8 mouse cellular contexts compared by ENCODE assay signal in the genomic region with DNA sequence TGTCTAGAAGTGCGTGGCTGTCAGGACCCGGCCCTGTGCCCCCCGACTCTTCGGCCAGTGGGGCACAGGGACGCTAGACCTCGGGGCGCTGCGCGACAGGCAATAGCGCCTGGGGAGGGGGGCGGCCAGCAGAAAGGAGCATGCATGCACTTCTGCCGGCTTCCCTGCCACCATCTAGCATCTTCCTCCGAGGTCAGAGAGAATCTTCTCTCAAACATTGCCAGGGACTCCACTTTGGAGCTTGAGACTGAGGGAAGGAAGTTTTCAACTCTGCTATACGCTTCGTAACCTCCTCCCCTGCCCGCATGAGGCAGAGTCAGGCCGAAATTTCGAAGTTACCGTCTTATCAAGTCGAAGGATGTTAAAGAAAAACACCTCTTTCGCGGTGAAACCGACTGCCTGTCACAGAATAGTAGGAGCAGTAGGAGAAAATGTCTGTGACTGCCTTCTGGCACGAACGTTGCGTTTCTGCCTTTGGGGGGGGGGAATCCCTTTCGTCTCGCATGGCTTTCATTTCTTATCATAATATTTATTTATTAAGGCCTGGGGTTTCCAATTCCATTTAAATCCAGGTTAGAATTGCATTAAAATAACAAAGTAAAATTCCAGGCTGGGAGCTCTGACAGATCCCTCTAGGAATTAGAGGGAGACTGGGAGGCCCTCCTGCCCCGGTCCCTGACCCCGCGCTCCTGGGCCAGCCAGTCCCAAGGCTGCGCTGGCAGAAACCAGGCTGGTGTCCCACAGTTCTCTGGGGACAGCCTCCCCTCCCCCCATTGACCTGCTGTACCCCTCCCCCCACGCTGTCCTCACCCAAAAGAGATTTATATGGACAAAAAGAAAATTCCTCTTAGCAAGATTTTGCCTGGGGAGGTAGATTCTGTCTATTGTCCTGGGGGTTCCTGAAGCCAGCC. TPM values are rescaled to one million over a fixed set of nuclear protein-coding genes. Genes with fewer than 3 reads are reported as not detected.
DNase-seq lines count a peak whose midpoint lies in the region; ATAC-seq lines count a peak whose summit lies in the region.

No protein-coding gene starts in this region.

- no peaks in the 10 kb centered on the region for H3K9me3 ChIP-seq in heart, embryonic 14.5 days (ENCODE audit: control insufficient read depth, low read length)
- no peaks in the 10 kb centered on the region for H3K9me3 ChIP-seq in forebrain, embryonic 16.5 days (ENCODE audit: control insufficient read depth, low read length)
- H3K9me3 ChIP-seq in midbrain, embryonic 11.5 days (ENCODE audit: control insufficient read depth, low read length) = no peaks in the 10 kb centered on the region

- no peak for ATAC-seq in heart, embryonic 14.5 days (ENCODE audit: insufficient number of reproducible peaks, insufficient read depth, low FRiP score, low read depth)
- no peak; the same call in 1 of the 2 replicates for ATAC-seq in forebrain, embryonic 16.5 days
- ATAC-seq in midbrain, embryonic 11.5 days (ENCODE audit: low FRiP score) = no peak; the same call in 1 of the 2 replicates

- no peak overlapping the region for H3K27ac ChIP-seq in heart, embryonic 14.5 days (replicated peaks in 1 of 2; ENCODE audit: control insufficient read depth in 1 of 2, insufficient read depth in 1 of 2, low read depth in 2 of 2, low read length in 2 of 2)
- peak overlapping the region; percentile 82 for H3K27ac ChIP-seq in forebrain, embryonic 16.5 days (ENCODE audit: low read length)
- H3K27ac ChIP-seq in midbrain, embryonic 11.5 days (ENCODE audit: low read depth, low read length) = peak overlapping the region; percentile 97

- H3K4me1 ChIP-seq in heart, embryonic 14.5 days (ENCODE audit: control insufficient read depth in 2 of 2, insufficient read depth in 2 of 2, low read length in 2 of 2) = peaks cover 8 to 21% of the 10 kb centered on the region in 2 experiments; a peak in 3 of 4 replicates
- peaks cover 39% of the 10 kb centered on the region for H3K4me1 ChIP-seq in forebrain, embryonic 16.5 days (replicated peaks; ENCODE audit: control insufficient read depth, insufficient read depth, low read length)
- peaks cover 59% of the 10 kb centered on the region for H3K4me1 ChIP-seq in midbrain, embryonic 11.5 days (ENCODE audit: control insufficient read depth, insufficient read depth, low read length)

- H3K9ac ChIP-seq in heart, embryonic 14.5 days (ENCODE audit: low read length) = peak overlapping the region; percentile 70
- peak overlapping the region; percentile 88 for H3K9ac ChIP-seq in forebrain, embryonic 16.5 days (replicated peaks; ENCODE audit: low read depth, low read length)
- peak overlapping the region; percentile 93 for H3K9ac ChIP-seq in midbrain, embryonic 11.5 days (ENCODE audit: low read length)

- no peaks in the 10 kb centered on the region for H3K36me3 ChIP-seq in heart, embryonic 14.5 days (ENCODE audit: control insufficient read depth, insufficient read depth, low read length)
- H3K36me3 ChIP-seq in forebrain, embryonic 16.5 days (ENCODE audit: control insufficient read depth, insufficient read depth) = no peaks in the 10 kb centered on the region
- H3K36me3 ChIP-seq in midbrain, embryonic 11.5 days (ENCODE audit: control insufficient read depth, insufficient read depth, low read length) = no peaks in the 10 kb centered on the region

- 2% methylated on average over 33 of the region's 33 CpGs for WGBS in heart, embryonic 14.5 days
- WGBS in forebrain, embryonic 16.5 days = 3% methylated on average over 33 of the region's 33 CpGs
- WGBS in midbrain, embryonic 11.5 days = 0% methylated on average over 33 of the region's 33 CpGs

- peak overlapping the region; percentile 44 to 58 for H3K4me3 ChIP-seq in heart, embryonic 14.5 days (ENCODE audit: control insufficient read depth in 1 of 2, insufficient read depth in 1 of 2, low read depth in 1 of 2, low read length in 2 of 2)
- peak overlapping the region; percentile 72 for H3K4me3 ChIP-seq in forebrain, embryonic 16.5 days (replicated peaks; ENCODE audit: low read length)
- peak overlapping the region; percentile 83 for H3K4me3 ChIP-seq in midbrain, embryonic 11.5 days (ENCODE audit: low read depth, low read length)

- peaks cover 73% of the 10 kb centered on the region for H3K27me3 ChIP-seq in heart, embryonic 14.5 days (ENCODE audit: control insufficient read depth, insufficient read depth, low read length)
- peaks cover 2% of the 10 kb centered on the region; the same call in 1 of the 2 replicates for H3K27me3 ChIP-seq in forebrain, embryonic 16.5 days (replicated peaks; ENCODE audit: control insufficient read depth, insufficient read depth, low read length)
- H3K27me3 ChIP-seq in midbrain, embryonic 11.5 days (ENCODE audit: control insufficient read depth, insufficient read depth, low read length) = no peaks in the 10 kb centered on the region

- no peak for DNase-seq in heart, adult 18-20 months
- peak; percentile 7 for DNase-seq in T-cell, adult 2 months (ENCODE audit: low spot score)
- peak; percentile 94 for DNase-seq in midbrain, embryonic 11.5 days (ENCODE audit: low spot score, missing footprints)
- DNase-seq in ovary, postnatal 10 days (ENCODE audit: low spot score) = no peak
- no peak for DNase-seq in lung, postnatal 4 days
- no peak for DNase-seq in urinary bladder, postnatal 36 days (ENCODE audit: low spot score in 2 of 2)

- H3K4me2 ChIP-seq in heart, embryonic 14.5 days (ENCODE audit: low read length) = peak overlapping the region; percentile 97
- peak overlapping the region; percentile 81 for H3K4me2 ChIP-seq in forebrain, embryonic 16.5 days (ENCODE audit: low read length)
- H3K4me2 ChIP-seq in midbrain, embryonic 11.5 days = peak overlapping the region; percentile 90

RNA-seq across cellular contexts. Expression of a gene that starts 1.0 kb away (rescaled TPM):
- 0.53 and 1.4 TPM in 2 replicates for polyA plus RNA-seq in heart, embryonic 14.5 days (2014; fragmentation: Nextera tagmentation; extraction: Ambion mirVana)
- under 1 TPM; 0.59 to 0.62 TPM for total RNA-seq in heart, adult 18-20 months (2021)
- polyA plus RNA-seq in forebrain, embryonic 16.5 days (2015; fragmentation: Nextera tagmentation; extraction: Ambion mirVana) = 4.7 and 4.9 TPM in 2 replicates
- polyA plus RNA-seq in midbrain, embryonic 11.5 days (2014; fragmentation: Nextera tagmentation; extraction: Ambion mirVana) = 10.1 and 10.2 TPM in 2 replicates

RNA-seq across cellular contexts. Expression of a gene that starts 34.0 kb away (rescaled TPM):
- polyA plus RNA-seq in heart, embryonic 14.5 days (2014; fragmentation: Nextera tagmentation; extraction: Ambion mirVana) = 19.2 and 23.0 TPM in 2 replicates
- 10 to 100 TPM; 10.7 to 13.9 TPM for total RNA-seq in heart, adult 18-20 months (2021)
- polyA plus RNA-seq in forebrain, embryonic 16.5 days (2015; fragmentation: Nextera tagmentation; extraction: Ambion mirVana) = 34.4 and 40.3 TPM in 2 replicates
- polyA plus RNA-seq in midbrain, embryonic 11.5 days (2014; fragmentation: Nextera tagmentation; extraction: Ambion mirVana) = 24.6 and 30.2 TPM in 2 replicates

Comparison
In these comparisons a context has a peak if more than half of its experiments do, and no peak if none do; other contexts are left out.
1. H3K27ac ChIP-seq: peak in forebrain, embryonic 16.5 days (single experiment) and midbrain, embryonic 11.5 days (single experiment); none in heart, embryonic 14.5 days (0 of 2).
2. DNase-seq: peak in T-cell, adult 2 months (single experiment) and midbrain, embryonic 11.5 days (single experiment); none in heart, adult 18-20 months (0 of 2), ovary, postnatal 10 days (single experiment), lung, postnatal 4 days (0 of 2) and urinary bladder, postnatal 36 days (0 of 2).
3. Peak in every context shown above with its lines, with median percentiles within 50 percentile points of each other: H3K4me2 ChIP-seq, H3K4me3 ChIP-seq and H3K9ac ChIP-seq.